Mouse (Mus musculus): Measurements from ENCODE around the gene Epas1.

Gene Epas1

GRCm38 (mm10) chr17:86787805-86788204, 34.3 kb downstream of the Epas1 start:
- DNase-seq (ENCODE audit: low spot score in 2 of 2), result no peak

GRCm38 (mm10) chr17:86788316-86788715, 34.8 kb downstream of the Epas1 start:
- no peak for DNase-seq (ENCODE audit: low spot score in 2 of 2)

- no peak for DNase-seq (ENCODE audit: low spot score in 2 of 2)
These were observed 38.4 kb downstream of the Epas1 start for GRCm38 (mm10) chr17:86791925-86792324.

GRCm38 (mm10) chr17:86795773-86796172, 42.3 kb downstream of the Epas1 start:
- no peak for DNase-seq (ENCODE audit: low spot score in 2 of 2)

GRCm38 (mm10) chr17:86797031-86797430, 43.5 kb downstream of the Epas1 start:
- DNase-seq (ENCODE audit: low spot score in 2 of 2), result no peak

- DNase-seq (ENCODE audit: low spot score in 2 of 2), result no peak
These were observed 45.0 kb downstream of the Epas1 start for GRCm38 (mm10) chr17:86798460-86798859.

GRCm38 (mm10) chr17:86798951-86799350, 45.5 kb downstream of the Epas1 start:
- no peak for DNase-seq (ENCODE audit: low spot score in 2 of 2)

GRCm38 (mm10) chr17:86800535-86800934, 47.0 kb downstream of the Epas1 start:
- no peak for DNase-seq (ENCODE audit: low spot score in 2 of 2)

GRCm38 (mm10) chr17:86801213-86801815, 47.8 kb downstream of the Epas1 start:
- DNase-seq (ENCODE audit: low spot score in 2 of 2), result no peak

- no peak for DNase-seq (ENCODE audit: low spot score in 2 of 2)
These were observed 48.4 kb downstream of the Epas1 start for GRCm38 (mm10) chr17:86801876-86802275.

- DNase-seq (ENCODE audit: low spot score in 2 of 2), result no peak
These were observed 49.0 kb downstream of the Epas1 start for GRCm38 (mm10) chr17:86802351-86802985.

- no peak for DNase-seq (ENCODE audit: low spot score in 2 of 2)
These were observed 49.6 kb downstream of the Epas1 start for GRCm38 (mm10) chr17:86803147-86803546.

- DNase-seq (ENCODE audit: low spot score in 2 of 2), result no peak
These were observed 50.2 kb downstream of the Epas1 start for GRCm38 (mm10) chr17:86803653-86804052.

- DNase-seq (ENCODE audit: low spot score in 2 of 2), result peak in 1 of 2 experiments; percentile 11
These were observed 58.5 kb downstream of the Epas1 start for GRCm38 (mm10) chr17:86812029-86812428.

GRCm38 (mm10) chr17:86814320-86814719, 60.8 kb downstream of the Epas1 start:
- DNase-seq (ENCODE audit: low spot score in 2 of 2), result no peak

GRCm38 (mm10) chr17:86815016-86815865, 61.7 kb downstream of the Epas1 start:
- no peak for DNase-seq (ENCODE audit: low spot score in 2 of 2)

GRCm38 (mm10) chr17:86822017-86822737, 68.7 kb downstream of the Epas1 start:
- DNase-seq (ENCODE audit: low spot score in 2 of 2), result no peak

- DNase-seq (ENCODE audit: low spot score in 2 of 2), result no peak
These were observed 71.1 kb downstream of the Epas1 start for GRCm38 (mm10) chr17:86824502-86825162.

GRCm38 (mm10) chr17:86825163-86825902, 71.8 kb downstream of the Epas1 start:
- DNase-seq (ENCODE audit: low spot score in 2 of 2), result no peak

- DNase-seq (ENCODE audit: low spot score in 2 of 2), result no peak
These were observed 72.9 kb downstream of the Epas1 start for GRCm38 (mm10) chr17:86826376-86826775.

All from left cerebral cortex, adult 9 months (tissue).